Mouse (Mus musculus) spleen, adult 2 months (tissue): ENCODE measurements at regions not wholly inside any gene's neighbourhood (a gene's known extent, or its start where the extent isn't known, plus 50 kb on each side); places are given as distances from the start of the nearest gene placed in this dataset.

Source experiments
- CTCF ChIP-seq: fragments of 200-500 bp; IDR thresholded peaks from 2 replicates; pipeline ENCODE4 v1.5.1; 2011; ENCODE audit warnings: mild to moderate bottlenecking, inconsistent platforms; ENCODE audit not compliant: insufficient read depth, insufficient read length, insufficient replicate concordance; ENCODE audit errors: extremely low read depth
- POLR2A ChIP-seq: fragments of 200-500 bp; IDR thresholded peaks from 2 replicates; pipeline ENCODE4 v1.6.1; 2011; ENCODE audit warnings: low read depth, low read length, inconsistent platforms

DNA sequence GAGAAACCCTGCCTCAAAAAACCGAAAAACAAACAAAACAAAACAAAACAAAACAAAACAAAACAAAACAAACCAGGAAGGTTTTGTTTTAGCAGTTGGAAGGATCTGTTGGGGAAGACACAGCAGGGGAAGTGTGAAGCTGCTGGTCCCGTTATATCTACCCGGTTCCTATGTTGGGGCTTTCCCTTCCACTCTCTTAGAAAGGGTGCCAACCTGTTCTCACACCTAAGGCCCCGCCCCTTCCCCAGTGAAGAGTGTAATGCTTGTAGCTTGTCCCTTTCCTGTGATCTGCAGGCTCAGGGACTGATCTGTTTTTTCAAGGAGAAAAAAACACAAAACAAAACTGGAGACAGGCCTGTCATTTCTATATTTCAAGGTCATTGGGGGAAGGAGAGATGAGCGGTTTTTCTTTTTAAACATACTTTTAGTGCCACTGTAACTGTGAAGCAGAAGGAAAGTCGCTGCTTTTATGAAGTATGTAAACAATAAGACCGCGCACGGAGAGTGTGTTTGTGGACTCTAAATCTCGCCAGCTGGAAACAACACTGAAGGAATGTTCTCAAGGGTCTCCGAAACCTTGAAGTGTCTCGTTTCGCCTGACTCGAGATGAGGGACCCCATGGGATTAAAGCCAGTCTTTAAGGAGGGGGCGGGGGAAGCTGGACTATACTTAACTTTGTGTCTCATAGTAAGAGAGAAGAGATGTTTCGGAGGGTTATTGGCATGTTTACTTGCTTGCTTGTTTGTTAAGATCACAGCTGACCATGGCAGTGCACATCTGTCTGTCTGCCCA, 256.1 kb downstream of the Prex1 start:
- TF ChIP-seq CTCF, result no peak
- TF ChIP-seq POLR2A, result no peak
